Mouse (Mus musculus) cerebellum, adult 9-10 months (tissue): ENCODE measurements around the gene Gfy.
A peak's percentile ranks its signal among the peaks of the same experiment; 100 is the strongest.
"Not testable (repeated sequence)": the region's sequence is repeated elsewhere in the genome, so short reads cannot be mapped to it uniquely, and the experiment has no call there.

ENCODE experiments used
- DNase-seq: peaks from one replicate; pipeline ENCODE4 v3.0.0; 2022

The Gfy gene

GRCm38 (mm10) chr7:45193406-45193805, 14.0 kb upstream of the Gfy start:
- peak; percentile 79 for DNase-seq

DNA sequence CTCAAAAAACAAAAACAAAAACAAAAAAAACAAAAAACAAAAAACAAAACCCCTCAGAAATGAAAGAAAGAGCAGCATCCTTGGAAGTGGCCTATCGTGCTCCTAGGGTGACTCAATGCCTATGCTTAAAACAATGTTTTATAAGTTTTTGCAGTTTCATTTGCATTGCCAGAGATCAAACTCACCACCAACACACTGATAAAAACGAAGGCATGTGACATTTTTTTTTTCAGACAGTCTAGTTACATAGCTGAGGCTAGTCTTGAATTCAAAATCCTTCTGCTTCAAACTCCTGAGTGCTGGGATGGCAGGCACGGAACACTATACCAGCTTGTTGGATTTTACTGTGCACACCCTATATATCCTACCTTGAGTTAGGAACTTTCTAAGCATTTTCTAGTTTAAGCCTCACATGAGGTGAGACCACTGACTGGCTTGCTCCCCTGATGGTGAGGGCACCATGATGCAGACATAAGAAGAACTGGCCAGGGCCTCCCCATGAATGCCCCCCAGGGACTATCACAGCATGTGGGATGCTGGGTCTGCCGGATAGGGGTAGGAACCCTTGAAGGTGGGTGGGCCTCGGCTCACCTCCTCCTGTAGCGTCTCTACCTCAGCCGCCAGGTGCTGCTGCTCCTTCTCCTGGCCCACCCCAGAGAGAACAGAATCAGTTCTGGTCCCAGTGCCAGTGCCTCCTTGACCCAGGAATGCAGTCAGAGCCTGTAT, 13.4 kb upstream of the Gfy start:
- peak; percentile 56 for DNase-seq

DNA sequence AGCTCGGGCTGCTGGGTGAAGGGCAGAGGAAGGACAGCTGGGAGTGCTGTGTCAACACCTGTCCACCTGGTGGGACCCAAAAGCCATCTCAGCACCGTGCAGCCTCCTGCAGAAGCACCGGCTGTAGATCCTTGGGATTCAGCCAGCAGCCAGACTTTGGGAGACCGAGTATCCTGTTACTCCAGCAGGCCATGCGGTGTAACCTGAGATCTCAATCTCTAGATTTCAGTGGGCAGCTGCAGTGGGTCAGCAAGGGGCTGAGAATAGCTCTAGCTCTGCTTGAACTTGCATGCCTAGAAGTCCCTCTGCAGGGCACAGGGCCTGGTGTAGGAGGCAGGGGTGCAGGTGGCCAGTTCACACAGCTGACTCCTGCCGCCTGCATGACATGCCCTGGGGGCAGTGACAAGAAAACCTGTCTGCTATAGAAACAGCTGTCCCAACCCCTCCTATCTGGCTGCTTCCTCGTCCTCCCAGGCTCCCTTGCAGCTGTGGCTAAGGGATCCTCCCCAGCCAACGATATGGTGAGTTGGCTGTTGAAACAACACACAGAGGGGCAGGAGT, 12.5 kb upstream of the Gfy start:
- DNase-seq = peak; percentile 90

GRCm38 (mm10) chr7:45191161-45191560, 11.8 kb upstream of the Gfy start:
- no peak for DNase-seq

- no peak for DNase-seq
Measured at GRCm38 (mm10) chr7:45190186-45190585, 10.8 kb upstream of the Gfy start.

GRCm38 (mm10) chr7:45189600-45189999, 10.2 kb upstream of the Gfy start:
- no peak for DNase-seq

GRCm38 (mm10) chr7:45185921-45186320, 6.6 kb upstream of the Gfy start:
- no peak for DNase-seq

- DNase-seq = no peak
Measured at GRCm38 (mm10) chr7:45183672-45184071, 4.3 kb upstream of the Gfy start.

DNA sequence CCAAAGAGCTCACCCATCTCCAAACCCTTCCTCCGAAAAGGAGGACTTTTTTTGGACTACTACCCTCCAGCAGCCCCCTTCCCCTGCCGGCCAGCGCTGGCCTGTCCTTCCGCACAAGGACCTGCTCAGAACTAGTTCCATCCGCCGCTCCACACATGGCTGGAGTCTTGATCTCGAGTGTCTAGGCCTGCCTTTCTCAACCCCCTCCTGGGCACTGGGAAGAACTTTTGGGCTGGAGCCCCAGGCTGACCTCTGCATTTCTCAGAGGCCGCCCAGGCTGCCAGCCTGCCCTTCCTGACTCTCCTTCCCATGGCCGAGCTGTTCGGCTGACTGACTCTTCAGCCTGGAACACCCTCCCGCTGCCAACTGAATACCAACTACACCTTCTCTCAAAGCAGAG, 3.2 kb upstream of the Gfy start:
- peak; percentile 51 for DNase-seq

GRCm38 (mm10) chr7:45182199-45182601, 2.8 kb upstream of the Gfy start:
- peak; percentile 89 for DNase-seq

GRCm38 (mm10) chr7:45181540-45181939, 2.2 kb upstream of the Gfy start:
- no peak for DNase-seq

- DNase-seq = peak; percentile 63
Measured at GRCm38 (mm10) chr7:45180896-45181477, 1.6 kb upstream of the Gfy start, which contains the start of gene Pth2. Gene Pth2 (plus strand): TSS chr7:45180995.

- no peak for DNase-seq
Measured at GRCm38 (mm10) chr7:45178550-45178949, 819 bp downstream of the Gfy start.

GRCm38 (mm10) chr7:45176356-45176755, 3.0 kb downstream of the Gfy start:
- DNase-seq = no peak

- no peak for DNase-seq
Measured at GRCm38 (mm10) chr7:45175929-45176328, 3.4 kb downstream of the Gfy start.

GRCm38 (mm10) chr7:45175398-45175797, 4.0 kb downstream of the Gfy start:
- DNase-seq = no peak

DNA sequence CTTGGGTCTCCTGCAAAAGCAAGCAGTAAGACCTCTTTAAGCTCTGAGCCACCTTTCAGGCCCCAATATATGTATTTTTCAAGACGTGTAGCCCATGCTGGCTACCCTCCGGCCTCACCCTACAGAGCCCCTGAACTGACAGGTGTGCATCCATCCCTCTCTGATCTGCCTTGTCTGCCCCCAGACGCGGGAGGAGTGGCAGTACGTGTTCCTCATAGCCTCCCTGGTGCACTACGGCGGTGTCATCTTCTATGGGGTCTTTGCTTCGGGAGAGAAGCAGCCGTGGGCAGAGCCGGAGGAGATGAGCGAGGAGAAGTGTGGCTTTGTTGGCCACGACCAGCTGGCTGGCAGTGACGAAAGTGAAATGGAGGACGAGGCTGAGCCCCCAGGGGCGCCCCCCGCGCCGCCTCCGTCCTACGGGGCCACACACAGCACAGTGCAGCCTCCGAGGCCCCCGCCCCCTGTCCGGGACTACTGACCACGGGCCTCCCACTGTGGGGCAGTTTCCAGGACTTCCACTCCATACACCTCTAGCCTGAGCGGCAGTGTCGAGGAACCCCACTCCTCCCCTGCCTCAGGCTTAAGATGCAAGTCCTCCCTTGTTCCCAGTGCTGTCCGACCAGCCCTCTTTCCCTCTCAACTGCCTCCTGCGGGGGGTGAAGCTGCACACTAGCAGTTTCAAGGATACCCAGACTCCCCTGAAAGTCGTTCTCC, 4.6 kb downstream of the Gfy start:
- no peak for DNase-seq

DNA sequence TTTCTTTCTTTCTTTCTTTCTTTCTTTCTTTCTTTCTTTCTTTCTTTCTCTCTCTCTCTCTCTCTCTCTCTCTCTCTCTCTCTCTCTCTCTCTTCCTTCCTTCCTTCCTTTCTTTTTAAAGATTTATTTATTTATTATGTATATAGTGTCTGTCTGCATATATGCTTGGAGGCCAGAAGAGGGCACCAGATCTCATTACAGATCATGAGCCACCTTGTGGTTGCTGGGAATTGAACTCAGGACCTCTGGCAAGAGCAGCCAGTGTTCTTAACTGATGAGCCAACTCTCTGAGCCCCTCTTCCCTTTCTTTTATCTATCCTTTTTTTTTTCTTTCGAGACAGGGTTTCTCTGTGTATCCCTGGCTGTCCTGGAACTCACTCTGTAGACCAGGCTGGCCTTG, 5.6 kb downstream of the Gfy start:
- not testable (repeated sequence) for DNase-seq

GRCm38 (mm10) chr7:45172974-45173373, 6.4 kb downstream of the Gfy start:
- DNase-seq = no peak

- peak; percentile 83 for DNase-seq
Measured at GRCm38 (mm10) chr7:45169495-45169894, 9.9 kb downstream of the Gfy start.

DNA sequence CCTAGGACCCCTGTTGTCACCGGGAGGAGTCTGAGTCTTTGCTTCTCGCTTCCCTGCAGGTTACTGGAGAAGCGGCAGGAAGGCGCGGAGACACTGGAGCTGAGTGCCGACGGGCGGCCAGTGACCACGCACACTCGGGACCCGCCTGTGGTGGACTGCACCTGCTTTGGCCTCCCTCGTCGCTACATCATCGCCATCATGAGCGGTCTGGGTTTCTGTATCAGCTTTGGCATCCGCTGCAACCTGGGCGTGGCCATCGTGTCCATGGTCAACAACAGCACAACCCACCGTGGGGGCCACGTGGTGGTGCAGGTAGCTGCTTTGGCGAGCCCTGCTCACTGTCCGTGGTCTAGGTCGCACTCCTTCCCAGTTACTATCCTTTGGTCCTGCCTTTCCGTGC, 10.7 kb downstream of the Gfy start:
- DNase-seq = peak; percentile 81

- DNase-seq = peak; percentile 91
Measured at GRCm38 (mm10) chr7:45167761-45168445, 11.5 kb downstream of the Gfy start.

- DNase-seq = peak; percentile 77
Measured at GRCm38 (mm10) chr7:45166950-45167401, 12.4 kb downstream of the Gfy start.
